Mouse (Mus musculus): ENCODE data around the gene Ikzf1. TPM values are rescaled to one million over a fixed set of nuclear protein-coding genes. Genes with fewer than 3 reads are reported as not detected.

Gene Ikzf1
- total and polyA plus RNA-seq, 2 experiments from 2014 or later: 0.91 to 4.0 TPM

GRCm38 (mm10) chr11:11741574-11741973 is 56.8 kb downstream of the Ikzf1 start:
- Histone ChIP-seq H3K27ac (no peak overlapping the region), H3K4me1 (ENCODE audit: insufficient read depth, low read length) (no peaks in the 10 kb centered on the region), H3K9me3 (ENCODE audit: low read length) (no peaks in the 10 kb centered on the region), H3K4me3 (ENCODE audit: low read length) (no peak overlapping the region), H3K27me3 (ENCODE audit: insufficient read depth, low read length) (no peaks in the 10 kb centered on the region), H3K36me3 (ENCODE audit: insufficient read depth, low read length) (no peaks in the 10 kb centered on the region), H3K4me2 (ENCODE audit: low read depth, low read length) (no peak overlapping the region), H3K9ac (replicated peaks; ENCODE audit: low read length) (no peak overlapping the region)
- TF ChIP-seq CTCF (IDR thresholded peaks at IDR 0.05; ENCODE audit: low read depth): no peak
- DNase-seq (ENCODE audit: low spot score) (no peak), ATAC-seq (no peak)
- WGBS: 93% methylated on average over 5 of the region's 5 CpGs

DNA sequence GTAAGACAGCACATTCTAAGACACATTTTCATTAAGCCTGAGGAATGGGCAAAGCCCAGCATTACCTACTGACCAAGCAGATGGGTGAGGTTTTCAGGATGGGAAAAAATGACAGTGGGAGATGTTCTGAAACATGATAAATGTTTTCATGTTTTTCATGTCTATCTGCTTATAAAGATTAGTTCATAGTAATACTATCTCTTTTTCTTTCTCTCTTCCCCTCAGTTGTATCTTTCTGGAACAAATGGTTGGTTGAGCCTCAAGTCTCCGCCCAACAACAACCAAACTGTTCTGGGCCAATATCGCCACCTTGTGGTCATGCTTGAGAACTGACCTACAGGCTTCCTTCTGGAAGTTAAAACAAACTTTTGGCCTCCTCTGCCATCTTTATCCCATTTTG is 57.8 kb downstream of the Ikzf1 start:
- no peaks in the 10 kb centered on the region for H3K9me3 ChIP-seq (ENCODE audit: low read length)
- H3K36me3 ChIP-seq (ENCODE audit: insufficient read depth, low read length): no peaks in the 10 kb centered on the region
- TF ChIP-seq CTCF (IDR thresholded peaks at IDR 0.05; ENCODE audit: low read depth): peak; percentile 56
- H3K4me3 ChIP-seq (ENCODE audit: low read length): no peak overlapping the region
- no peak overlapping the region for H3K4me2 ChIP-seq (ENCODE audit: low read depth, low read length)
- 36% methylated on average over 2 of the region's 2 CpGs for WGBS
- H3K9ac ChIP-seq (replicated peaks; ENCODE audit: low read length): no peak overlapping the region
- H3K27me3 ChIP-seq (ENCODE audit: insufficient read depth, low read length): no peaks in the 10 kb centered on the region
- peak; percentile 36 for DNase-seq (ENCODE audit: low spot score)
- H3K27ac ChIP-seq: no peak overlapping the region
- no peak for ATAC-seq
- no peaks in the 10 kb centered on the region for H3K4me1 ChIP-seq (ENCODE audit: insufficient read depth, low read length)

DNA sequence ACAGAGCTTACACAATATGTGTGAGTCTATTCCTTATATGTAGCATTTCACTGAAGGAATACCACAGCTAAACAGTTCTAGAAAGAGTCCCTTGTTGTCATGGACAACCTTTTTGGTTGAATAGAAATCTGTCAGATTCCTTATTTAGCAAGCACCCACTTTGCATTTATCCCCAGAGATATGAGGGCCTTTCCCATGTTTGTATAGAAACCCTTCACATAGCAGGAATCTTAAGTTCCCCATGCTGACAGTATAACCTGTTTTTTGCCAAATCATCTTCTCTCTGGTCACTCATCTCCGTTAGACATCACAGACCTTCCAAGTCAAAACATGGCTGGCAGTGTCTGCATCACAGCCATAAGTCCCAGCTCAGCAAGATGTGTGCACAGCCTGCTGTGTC is 59.4 kb downstream of the Ikzf1 start:
- H3K9ac ChIP-seq (replicated peaks; ENCODE audit: low read length): no peak overlapping the region
- H3K27ac ChIP-seq: no peak overlapping the region
- no peaks in the 10 kb centered on the region for H3K27me3 ChIP-seq (ENCODE audit: insufficient read depth, low read length)
- no peak overlapping the region for H3K4me2 ChIP-seq (ENCODE audit: low read depth, low read length)
- ATAC-seq (no peak), DNase-seq (ENCODE audit: low spot score) (no peak)
- no peak overlapping the region for H3K4me3 ChIP-seq (ENCODE audit: low read length)
- H3K36me3 ChIP-seq (ENCODE audit: insufficient read depth, low read length): no peaks in the 10 kb centered on the region
- no peak for TF ChIP-seq CTCF (IDR thresholded peaks at IDR 0.05; ENCODE audit: low read depth)
- H3K9me3 ChIP-seq (ENCODE audit: low read length): no peaks in the 10 kb centered on the region
- WGBS: 61% methylated on average over 1 of the region's 1 CpGs
- H3K4me1 ChIP-seq (ENCODE audit: insufficient read depth, low read length): no peaks in the 10 kb centered on the region

DNA sequence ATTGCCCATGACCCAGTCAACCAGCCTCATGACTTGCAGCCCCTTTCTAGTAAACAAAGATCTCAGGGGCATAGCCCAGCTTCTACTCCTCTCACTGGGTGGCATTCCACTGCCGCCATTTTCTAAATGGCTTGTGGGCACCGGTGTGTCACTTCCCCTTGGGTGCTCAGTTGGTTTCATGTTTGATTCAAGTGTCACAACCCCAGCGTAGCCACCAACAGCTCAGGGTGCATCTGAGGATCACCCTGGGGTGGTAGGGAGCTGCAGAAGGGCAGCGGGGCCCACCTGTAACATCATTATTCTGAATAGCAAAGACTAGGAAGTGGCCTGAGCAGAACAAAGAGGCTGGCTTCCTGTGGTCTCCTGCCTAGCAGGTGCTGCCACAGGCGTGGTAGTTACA is 66.3 kb downstream of the Ikzf1 start:
- H3K9me3 ChIP-seq (ENCODE audit: low read length): no peaks in the 10 kb centered on the region
- no peaks in the 10 kb centered on the region for H3K36me3 ChIP-seq (ENCODE audit: insufficient read depth, low read length)
- no peak overlapping the region for H3K27ac ChIP-seq
- H3K4me3 ChIP-seq (ENCODE audit: low read length): no peak overlapping the region
- no peak overlapping the region for H3K9ac ChIP-seq (replicated peaks; ENCODE audit: low read length)
- TF ChIP-seq CTCF (IDR thresholded peaks at IDR 0.05; ENCODE audit: low read depth): no peak
- DNase-seq (ENCODE audit: low spot score): no peak
- ATAC-seq: no peak
- no peaks in the 10 kb centered on the region for H3K27me3 ChIP-seq (ENCODE audit: insufficient read depth, low read length)
- H3K4me1 ChIP-seq (ENCODE audit: insufficient read depth, low read length): no peaks in the 10 kb centered on the region
- 90% methylated on average over 5 of the region's 5 CpGs for WGBS
- H3K4me2 ChIP-seq (ENCODE audit: low read depth, low read length): no peak overlapping the region

GRCm38 (mm10) chr11:11752859-11753258 is 68.1 kb downstream of the Ikzf1 start:
- 85% methylated on average over 5 of the region's 5 CpGs for WGBS
- H3K4me2 ChIP-seq (ENCODE audit: low read depth, low read length): no peak overlapping the region
- no peak overlapping the region for H3K27ac ChIP-seq
- H3K9ac ChIP-seq (replicated peaks; ENCODE audit: low read length): no peak overlapping the region
- DNase-seq (ENCODE audit: low spot score) (no peak), ATAC-seq (no peak)
- no peak overlapping the region for H3K4me3 ChIP-seq (ENCODE audit: low read length)
- H3K4me1 ChIP-seq (ENCODE audit: insufficient read depth, low read length): no peaks in the 10 kb centered on the region
- no peaks in the 10 kb centered on the region for H3K36me3 ChIP-seq (ENCODE audit: insufficient read depth, low read length)
- no peak for TF ChIP-seq CTCF (IDR thresholded peaks at IDR 0.05; ENCODE audit: low read depth)
- H3K9me3 ChIP-seq (ENCODE audit: low read length): no peaks in the 10 kb centered on the region
- H3K27me3 ChIP-seq (ENCODE audit: insufficient read depth, low read length): no peaks in the 10 kb centered on the region

GRCm38 (mm10) chr11:11758121-11758520 is 73.3 kb downstream of the Ikzf1 start:
- 77% methylated on average over 6 of the region's 6 CpGs for WGBS

GRCm38 (mm10) chr11:11758883-11759282 is 74.1 kb downstream of the Ikzf1 start:
- DNase-seq (ENCODE audit: low spot score) (no peak), ATAC-seq (no peak)
- Histone ChIP-seq H3K4me1 (ENCODE audit: insufficient read depth, low read length) (no peaks in the 10 kb centered on the region), H3K36me3 (ENCODE audit: insufficient read depth, low read length) (no peaks in the 10 kb centered on the region), H3K4me3 (ENCODE audit: low read length) (no peak overlapping the region), H3K9ac (replicated peaks; ENCODE audit: low read length) (no peak overlapping the region), H3K9me3 (ENCODE audit: low read length) (no peaks in the 10 kb centered on the region), H3K27ac (no peak overlapping the region), H3K27me3 (ENCODE audit: insufficient read depth, low read length) (no peaks in the 10 kb centered on the region), H3K4me2 (ENCODE audit: low read depth, low read length) (no peak overlapping the region)
- 89% methylated on average over 1 of the region's 1 CpGs for WGBS
- no peak for TF ChIP-seq CTCF (IDR thresholded peaks at IDR 0.05; ENCODE audit: low read depth)

More at GRCm38 (mm10) chr11:11758121-11758520, 73.3 kb downstream of the Ikzf1 start:
- TF ChIP-seq CTCF (IDR thresholded peaks at IDR 0.05; ENCODE audit: low read depth): no peak
- ATAC-seq: no peak
- Histone ChIP-seq H3K9me3 (ENCODE audit: low read length) (no peaks in the 10 kb centered on the region), H3K27me3 (ENCODE audit: insufficient read depth, low read length) (no peaks in the 10 kb centered on the region), H3K27ac (no peak overlapping the region), H3K9ac (replicated peaks; ENCODE audit: low read length) (no peak overlapping the region), H3K4me1 (ENCODE audit: insufficient read depth, low read length) (no peaks in the 10 kb centered on the region), H3K36me3 (ENCODE audit: insufficient read depth, low read length) (no peaks in the 10 kb centered on the region), H3K4me2 (ENCODE audit: low read depth, low read length) (no peak overlapping the region), H3K4me3 (ENCODE audit: low read length) (no peak overlapping the region)
- no peak for DNase-seq (ENCODE audit: low spot score)

Data from hindbrain, postnatal 0 days (tissue).